12 mouse cellular contexts compared by ENCODE assay signal in genomic region chr11:59759626-59760025, GRCm38 (mm10). TPM values are rescaled to one million over a fixed set of nuclear protein-coding genes. Genes with fewer than 3 reads are reported as not detected.
DNase-seq lines count a peak whose midpoint lies in the region; ATAC-seq and TF ChIP-seq lines count a peak whose summit lies in the region.
"Had no signal": no experiment of that assay in that cellular context is flagged by ENCODE, and none has a peak within 500 bp of the region (broad histone marks: within the 10 kb centered on the region; RNA-seq: fewer than 3 reads in every experiment).

No protein-coding gene starts in this region.

- intact Hi-C loops in heart, postnatal 36 days (cut with DNase I), result no loop called here

- H3K4me2 ChIP-seq in heart, embryonic 12.5 days, result 0 out of 2 replicates have a peak overlapping the region, but pooled peaks have one; percentile 17
- no peak overlapping the region for H3K4me2 ChIP-seq in intestine, postnatal 0 days (replicated peaks; ENCODE audit: low read depth)
- no peak overlapping the region for H3K4me2 ChIP-seq in intestine, embryonic 15.5 days (replicated peaks)

- TF ChIP-seq POLR2A in cortical plate, adult 2 months (IDR thresholded peaks at IDR 0.05; ENCODE audit: extremely low read depth, insufficient read depth, low read length), result no peak

- DNase-seq in heart, postnatal 36 days, result no peak
- DNase-seq in MN1 (ENCODE audit: low spot score), result peak; percentile 27
- DNase-seq in retina, embryonic 14.5 days (ENCODE audit: low spot score), result no peak

- no peaks in the 10 kb centered on the region for H3K27me3 ChIP-seq in heart, embryonic 12.5 days (replicated peaks)
- no peaks in the 10 kb centered on the region for H3K27me3 ChIP-seq in intestine, postnatal 0 days (replicated peaks; ENCODE audit: control insufficient read depth, insufficient read depth, low read length)
- H3K27me3 ChIP-seq in intestine, embryonic 15.5 days (replicated peaks), result no peaks in the 10 kb centered on the region

- peaks cover 91% of the 10 kb centered on the region for H3K36me3 ChIP-seq in heart, embryonic 12.5 days
- peaks cover 87% of the 10 kb centered on the region for H3K36me3 ChIP-seq in intestine, postnatal 0 days (ENCODE audit: control insufficient read depth, insufficient read depth)
- H3K36me3 ChIP-seq in intestine, embryonic 15.5 days, result peaks cover 47% of the 10 kb centered on the region

- H3K9ac ChIP-seq in heart, embryonic 12.5 days, result 0 out of 2 replicates have a peak overlapping the region, but pooled peaks have one; percentile 4
- no peak overlapping the region for H3K9ac ChIP-seq in intestine, postnatal 0 days (ENCODE audit: low read depth, low read length)
- no peak overlapping the region for H3K9ac ChIP-seq in intestine, embryonic 15.5 days

- no peaks in the 10 kb centered on the region for H3K9me3 ChIP-seq in heart, embryonic 12.5 days (replicated peaks)
- no peaks in the 10 kb centered on the region for H3K9me3 ChIP-seq in intestine, postnatal 0 days (ENCODE audit: control insufficient read depth)
- H3K9me3 ChIP-seq in intestine, embryonic 15.5 days, result no peaks in the 10 kb centered on the region

- peak overlapping the region; percentile 72 for H3K27ac ChIP-seq in heart, embryonic 12.5 days (ENCODE audit: poor library complexity, severe bottlenecking)
- peak overlapping the region; percentile 7; the same call in 1 of the 2 replicates for H3K27ac ChIP-seq in intestine, postnatal 0 days (ENCODE audit: low read depth, low read length)
- no peak overlapping the region for H3K27ac ChIP-seq in intestine, embryonic 15.5 days
- H3K27ac ChIP-seq in cortical plate, adult 2 months (ENCODE audit: insufficient read depth, low read length), result peak overlapping the region; percentile 86
- H3K27ac ChIP-seq: macrophage had no signal

- peaks cover 26% of the 10 kb centered on the region for H3K4me1 ChIP-seq in heart, embryonic 12.5 days (replicated peaks)
- H3K4me1 ChIP-seq in intestine, postnatal 0 days (replicated peaks; ENCODE audit: control insufficient read depth, insufficient read depth, low read length), result no peaks in the 10 kb centered on the region
- H3K4me1 ChIP-seq in intestine, embryonic 15.5 days (replicated peaks), result no peaks in the 10 kb centered on the region
- peaks cover 9% of the 10 kb centered on the region for H3K4me1 ChIP-seq in cortical plate, adult 2 months (ENCODE audit: control insufficient read depth, insufficient read depth, low read length)

- ATAC-seq in heart, embryonic 12.5 days (ENCODE audit: insufficient number of reproducible peaks, low FRiP score), result peak; percentile 10; the same call in 1 of the 2 replicates
- ATAC-seq in intestine, postnatal 0 days, result no peak
- ATAC-seq in intestine, embryonic 15.5 days, result no peak
- ATAC-seq: CD4-positive, CD25-positive, alpha-beta regulatory T cell, adult 4 months had no signal

- no peak for TF ChIP-seq CTCF in intestine, postnatal 0 days (IDR thresholded peaks at IDR 0.05; ENCODE audit: low read depth)
- no peak for TF ChIP-seq CTCF in cortical plate, adult 2 months (IDR thresholded peaks at IDR 0.05; ENCODE audit: extremely low read depth, insufficient read depth, low read length)

- WGBS in heart, embryonic 12.5 days, result 88% methylated on average over 2 of the region's 2 CpGs
- WGBS in intestine, postnatal 0 days, result 78% methylated on average over 2 of the region's 2 CpGs
- 77% methylated on average over 2 of the region's 2 CpGs for WGBS in intestine, embryonic 15.5 days

- H3K4me3 ChIP-seq in heart, embryonic 12.5 days, result no peak overlapping the region
- no peak overlapping the region for H3K4me3 ChIP-seq in intestine, postnatal 0 days (ENCODE audit: low read depth, low read length)
- H3K4me3 ChIP-seq in intestine, embryonic 15.5 days (replicated peaks), result no peak overlapping the region
- H3K4me3 ChIP-seq in cortical plate, adult 2 months (ENCODE audit: insufficient read depth, low read length), result no peak overlapping the region
- H3K4me3 ChIP-seq: erythroblast, embryonic 14.5 days had no signal

RNA-seq across cellular contexts. Expression of gene Pld6, which starts 27.8 kb away (rescaled TPM):
- 3.9 and 4.6 TPM in 2 replicates for polyA plus RNA-seq in heart, embryonic 12.5 days (2016; fragmentation: Nextera tagmentation; extraction: Ambion mirVana)
- under 1 TPM; 0.22 to 0.54 TPM for total RNA-seq in heart, postnatal 36 days (2021)
- polyA plus RNA-seq in intestine, postnatal 0 days (2015; fragmentation: Nextera tagmentation; extraction: Ambion mirVana), result 0.67 and 0.89 TPM in 2 replicates
- polyA plus RNA-seq in intestine, embryonic 15.5 days (2015; fragmentation: Nextera tagmentation; extraction: Ambion mirVana), result 2.9 and 3.5 TPM in 2 replicates
- 1.9 and 2.0 TPM in 2 replicates for polyA plus RNA-seq in cortical plate, adult 2 months (2012; rRNA removed)
- total RNA-seq: gastrocnemius, postnatal 36 days; monocyte, adult 5-6 weeks had no signal
- polyA plus RNA-seq: erythroblast, embryonic 14.5 days; macrophage had no signal

RNA-seq across cellular contexts. Expression of gene Flcn, which starts 50.2 kb away (rescaled TPM):
- 25.1 and 26.5 TPM in 2 replicates for polyA plus RNA-seq in heart, embryonic 12.5 days (2016; fragmentation: Nextera tagmentation; extraction: Ambion mirVana)
- 10 to 100 TPM; 41.4 to 51.3 TPM for total RNA-seq in heart, postnatal 36 days (2021)
- polyA plus RNA-seq in intestine, postnatal 0 days (2015; fragmentation: Nextera tagmentation; extraction: Ambion mirVana), result 36.8 and 38.1 TPM in 2 replicates
- polyA plus RNA-seq in intestine, embryonic 15.5 days (2015; fragmentation: Nextera tagmentation; extraction: Ambion mirVana), result 35.9 and 39.2 TPM in 2 replicates
- 51.4 and 51.6 TPM in 2 replicates for polyA plus RNA-seq in cortical plate, adult 2 months (2012; rRNA removed)
